16 mouse cellular contexts compared by ENCODE assay signal in the genomic region with DNA sequence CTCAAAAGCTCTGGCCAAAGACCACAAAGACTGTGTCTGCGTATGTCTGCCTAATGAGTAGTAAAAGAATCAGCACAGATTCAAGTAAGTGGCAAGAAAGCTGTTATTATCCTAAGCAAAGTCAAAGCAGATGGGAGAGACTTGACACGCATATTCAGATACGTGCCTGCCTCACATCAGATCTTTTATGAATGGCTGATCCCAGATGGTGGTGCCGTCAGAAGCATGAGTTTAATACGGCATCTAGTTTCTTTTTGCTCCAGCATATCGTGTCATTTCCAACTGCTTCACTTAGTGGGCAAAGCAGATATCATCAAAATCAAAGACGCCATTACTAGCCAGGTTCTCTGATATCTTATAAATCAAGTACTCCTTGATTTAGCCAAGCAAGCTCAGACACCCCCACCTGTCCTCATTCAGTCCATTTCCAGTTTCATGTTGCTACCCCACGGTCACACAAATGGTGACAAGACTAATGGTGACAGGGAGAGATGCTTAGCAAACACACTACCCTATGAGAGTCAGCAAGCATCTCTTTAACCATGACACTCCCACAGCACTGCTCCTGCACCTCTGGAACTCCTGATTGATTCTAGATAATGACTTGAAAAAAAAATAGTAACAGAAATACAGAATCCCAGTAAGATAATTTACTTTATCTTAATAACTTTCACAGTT.
DNase-seq lines count a peak whose midpoint lies in the region; ATAC-seq lines count a peak whose summit lies in the region.
"Had no signal": no experiment of that assay in that cellular context is flagged by ENCODE, and none has a peak within 500 bp of the region (broad histone marks: within the 10 kb centered on the region; RNA-seq: fewer than 3 reads in every experiment).

No protein-coding gene starts in this region.

- no peaks in the 10 kb centered on the region for H3K27me3 ChIP-seq in hindbrain, embryonic 13.5 days
- H3K27me3 ChIP-seq in hindbrain, embryonic 11.5 days (ENCODE audit: control insufficient read depth, insufficient read depth, low read length): no peaks in the 10 kb centered on the region
- H3K27me3 ChIP-seq in forebrain, embryonic 13.5 days: no peaks in the 10 kb centered on the region
- no peaks in the 10 kb centered on the region for H3K27me3 ChIP-seq in neural tube, embryonic 14.5 days (ENCODE audit: control insufficient read depth, insufficient read depth, low read length)
- H3K27me3 ChIP-seq: embryonic facial prominence, embryonic 15.5 days; lung, embryonic 15.5 days; megakaryocyte, embryonic 14.5 days had no signal

- peak; percentile 44 for ATAC-seq in hindbrain, embryonic 13.5 days (ENCODE audit: low FRiP score)
- no peak for ATAC-seq in hindbrain, embryonic 11.5 days (ENCODE audit: low FRiP score)
- ATAC-seq in forebrain, embryonic 13.5 days: peak; percentile 88
- peak; percentile 56; the same call in 1 of the 2 replicates for ATAC-seq in neural tube, embryonic 14.5 days (ENCODE audit: low read depth)
- ATAC-seq in inflammation-experienced regulatory T-cells, adult 6 months: no peak
- ATAC-seq: intestine, postnatal 0 days had no signal

- no peak overlapping the region for H3K4me3 ChIP-seq in hindbrain, embryonic 13.5 days
- no peak overlapping the region for H3K4me3 ChIP-seq in hindbrain, embryonic 11.5 days (ENCODE audit: low read depth, low read length)
- no peak overlapping the region for H3K4me3 ChIP-seq in forebrain, embryonic 13.5 days
- H3K4me3 ChIP-seq in neural tube, embryonic 14.5 days (ENCODE audit: low read depth, low read length): no peak overlapping the region
- H3K4me3 ChIP-seq: embryonic facial prominence, embryonic 15.5 days; lung, embryonic 15.5 days; megakaryocyte, embryonic 14.5 days had no signal

- H3K4me2 ChIP-seq in hindbrain, embryonic 13.5 days: no peak overlapping the region
- H3K4me2 ChIP-seq in hindbrain, embryonic 11.5 days (replicated peaks; ENCODE audit: low read depth, low read length): no peak overlapping the region
- 0 out of 2 replicates have a peak overlapping the region, but pooled peaks have one; percentile 0 for H3K4me2 ChIP-seq in forebrain, embryonic 13.5 days
- H3K4me2 ChIP-seq in neural tube, embryonic 14.5 days (ENCODE audit: low read depth, low read length): no peak overlapping the region
- H3K4me2 ChIP-seq: embryonic facial prominence, embryonic 15.5 days; lung, embryonic 15.5 days had no signal

- H3K27ac ChIP-seq in hindbrain, embryonic 13.5 days: peak overlapping the region; percentile 78
- no peak overlapping the region for H3K27ac ChIP-seq in hindbrain, embryonic 11.5 days (ENCODE audit: low read depth, low read length)
- peak overlapping the region; percentile 84 for H3K27ac ChIP-seq in forebrain, embryonic 13.5 days
- peak overlapping the region; percentile 64; the same call in 1 of the 2 replicates for H3K27ac ChIP-seq in neural tube, embryonic 14.5 days (ENCODE audit: low read depth, low read length)
- H3K27ac ChIP-seq: embryonic facial prominence, embryonic 15.5 days; lung, embryonic 15.5 days had no signal

- H3K36me3 ChIP-seq in hindbrain, embryonic 13.5 days: peaks cover 8% of the 10 kb centered on the region; the same call in 1 of the 2 replicates
- H3K36me3 ChIP-seq in hindbrain, embryonic 11.5 days (ENCODE audit: control insufficient read depth, insufficient read depth, low read length): no peaks in the 10 kb centered on the region
- 0 out of 2 replicates have a peak, but pooled peaks cover 5% of the 10 kb centered on the region for H3K36me3 ChIP-seq in forebrain, embryonic 13.5 days (ENCODE audit: poor library complexity, severe bottlenecking)
- H3K36me3 ChIP-seq in neural tube, embryonic 14.5 days (ENCODE audit: control insufficient read depth, insufficient read depth, low read length): no peaks in the 10 kb centered on the region
- H3K36me3 ChIP-seq: embryonic facial prominence, embryonic 15.5 days; G1E; lung, embryonic 15.5 days had no signal

- 56% methylated on average over 8 of the region's 8 CpGs for WGBS in hindbrain, embryonic 13.5 days
- WGBS in hindbrain, embryonic 11.5 days: 84% methylated on average over 8 of the region's 8 CpGs
- 48% methylated on average over 8 of the region's 8 CpGs for WGBS in forebrain, embryonic 13.5 days
- 51% methylated on average over 8 of the region's 8 CpGs for WGBS in neural tube, embryonic 14.5 days

- H3K9me3 ChIP-seq in hindbrain, embryonic 13.5 days: no peaks in the 10 kb centered on the region
- no peaks in the 10 kb centered on the region for H3K9me3 ChIP-seq in hindbrain, embryonic 11.5 days (ENCODE audit: control insufficient read depth, low read length)
- peaks cover 3% of the 10 kb centered on the region; the same call in 1 of the 2 replicates for H3K9me3 ChIP-seq in forebrain, embryonic 13.5 days (replicated peaks)
- no peaks in the 10 kb centered on the region for H3K9me3 ChIP-seq in neural tube, embryonic 14.5 days (ENCODE audit: control insufficient read depth, low read length)
- H3K9me3 ChIP-seq: embryonic facial prominence, embryonic 15.5 days; G1E; lung, embryonic 15.5 days had no signal

- peaks cover 17% of the 10 kb centered on the region for H3K4me1 ChIP-seq in hindbrain, embryonic 13.5 days (replicated peaks)
- no peaks in the 10 kb centered on the region for H3K4me1 ChIP-seq in hindbrain, embryonic 11.5 days (replicated peaks; ENCODE audit: control insufficient read depth, insufficient read depth, low read length)
- peaks cover 23% of the 10 kb centered on the region; the same call in 1 of the 2 replicates for H3K4me1 ChIP-seq in forebrain, embryonic 13.5 days
- H3K4me1 ChIP-seq in neural tube, embryonic 14.5 days (ENCODE audit: control insufficient read depth, insufficient read depth, low read length): peaks cover 9% of the 10 kb centered on the region; the same call in 1 of the 2 replicates

- H3K9ac ChIP-seq in hindbrain, embryonic 13.5 days: no peak overlapping the region
- no peak overlapping the region for H3K9ac ChIP-seq in hindbrain, embryonic 11.5 days (ENCODE audit: low read depth, low read length)
- no peak overlapping the region for H3K9ac ChIP-seq in forebrain, embryonic 13.5 days
- H3K9ac ChIP-seq in neural tube, embryonic 14.5 days (replicated peaks; ENCODE audit: low read depth, low read length): no peak overlapping the region
- H3K9ac ChIP-seq: embryonic facial prominence, embryonic 15.5 days; lung, embryonic 15.5 days had no signal

- no peak for DNase-seq in hindbrain, embryonic 11.5 days (ENCODE audit: low spot score)
- DNase-seq in layer of hippocampus, adult 18-20 months (ENCODE audit: low spot score in 2 of 2): peak; percentile 35 to 61
- DNase-seq in urinary bladder, adult 18-20 months (ENCODE audit: low spot score in 2 of 2): no peak
- DNase-seq in lung, adult 18-20 months: no peak
- DNase-seq: adrenal gland, adult 8-10 months; kidney, postnatal 25 days; right cerebral cortex, adult 18-20 months had no signal

Comparison
In these comparisons a context has a peak if more than half of its experiments do, and no peak if none do; other contexts are left out.
1. ATAC-seq: peak in hindbrain, embryonic 13.5 days (single experiment), forebrain, embryonic 13.5 days (single experiment) and neural tube, embryonic 14.5 days (single experiment); none in hindbrain, embryonic 11.5 days (single experiment) and inflammation-experienced regulatory T-cells, adult 6 months (single experiment).
2. DNase-seq: peak in layer of hippocampus, adult 18-20 months (2 of 2); none in hindbrain, embryonic 11.5 days (single experiment), urinary bladder, adult 18-20 months (0 of 2) and lung, adult 18-20 months (0 of 2).